Mouse (Mus musculus) gastrocnemius, postnatal 25 days (tissue): ENCODE results near the gene Rtn4rl2. TPM values are rescaled to one million over a fixed set of nuclear protein-coding genes. Genes with fewer than 3 reads are reported as not detected.

Experiments used
- DNase-seq: peaks from one replicate; pipeline ENCODE4 v3.0.0; 2022
- total RNA-seq, 2 experiments: library from RNA; stranded (reverse); gene quantifications; 1 replicate in 1 of 2; 2 replicates in 1 of 2; pipeline ENCODE4 v1.2.3; 2021

Rtn4rl2 gene
- total RNA-seq, 2 experiments from 2014 or later: 0.43 to 0.54 TPM

DNA sequence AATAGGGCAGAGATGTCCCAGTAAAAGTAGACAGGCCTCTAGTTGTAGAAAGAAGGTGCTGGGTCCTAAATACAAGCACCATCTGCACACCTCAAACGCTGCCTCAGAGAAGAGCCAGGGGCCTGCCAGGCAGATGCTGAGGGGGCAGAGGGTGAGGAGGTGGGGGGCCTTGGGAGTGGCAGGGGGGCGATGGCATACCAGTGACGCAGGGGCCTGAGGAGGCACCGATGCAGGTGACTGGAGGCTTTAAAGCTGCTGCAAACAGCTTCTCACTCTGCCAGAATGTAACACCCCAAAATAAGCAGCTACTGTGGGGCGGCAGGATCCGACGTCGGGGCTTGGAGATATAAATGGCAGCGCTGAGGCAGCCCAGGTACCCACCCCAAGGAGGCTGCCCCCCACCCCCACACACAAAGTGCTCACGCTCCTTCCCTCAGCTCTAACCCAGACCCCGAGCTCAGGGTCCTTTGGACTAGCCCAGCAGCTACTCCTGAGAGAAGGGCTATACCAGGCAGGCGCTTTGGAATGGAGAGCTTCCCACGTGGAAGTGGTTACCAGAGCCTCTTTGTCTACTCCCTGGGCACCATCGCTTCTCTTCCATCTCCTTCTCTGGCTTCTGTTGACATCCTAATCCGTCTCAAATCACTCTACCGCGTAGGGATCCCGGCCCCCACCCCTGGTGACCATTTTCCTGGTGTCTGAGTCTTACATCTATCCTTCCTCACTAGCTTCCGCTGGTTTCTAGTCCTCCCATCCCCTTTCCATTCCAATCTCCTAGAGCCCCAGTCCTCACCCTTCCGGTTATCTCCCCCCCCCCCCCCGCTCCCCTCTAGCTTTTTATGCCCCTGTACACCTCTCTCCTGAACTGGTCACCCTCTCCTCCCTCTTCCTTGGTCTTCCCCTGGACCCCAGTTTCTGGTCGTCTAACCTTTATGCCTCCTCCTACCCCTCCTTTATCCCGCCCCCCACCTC is 1.1 kb downstream of the Rtn4rl2 start:
- DNase-seq: no peak

DNA sequence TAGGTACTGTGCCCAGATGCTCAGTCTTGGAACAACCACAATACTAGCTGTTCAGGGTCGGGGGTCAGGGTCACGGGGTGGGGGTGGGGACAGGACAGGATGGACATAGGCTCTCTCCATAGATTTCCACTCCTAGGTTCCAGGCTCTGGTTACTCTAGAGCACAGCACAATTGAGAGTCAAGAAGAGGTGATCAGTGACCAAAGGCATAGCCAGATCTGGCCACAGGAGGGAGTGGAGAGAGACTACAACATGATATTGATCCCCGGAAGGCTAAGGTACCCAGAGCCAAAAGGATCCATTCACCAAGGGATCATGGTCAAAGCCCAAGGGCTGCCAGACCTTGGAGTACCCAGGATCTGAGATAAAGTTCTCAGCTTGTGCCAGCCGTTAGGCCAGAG is 1.9 kb downstream of the Rtn4rl2 start:
- DNase-seq: no peak

DNA sequence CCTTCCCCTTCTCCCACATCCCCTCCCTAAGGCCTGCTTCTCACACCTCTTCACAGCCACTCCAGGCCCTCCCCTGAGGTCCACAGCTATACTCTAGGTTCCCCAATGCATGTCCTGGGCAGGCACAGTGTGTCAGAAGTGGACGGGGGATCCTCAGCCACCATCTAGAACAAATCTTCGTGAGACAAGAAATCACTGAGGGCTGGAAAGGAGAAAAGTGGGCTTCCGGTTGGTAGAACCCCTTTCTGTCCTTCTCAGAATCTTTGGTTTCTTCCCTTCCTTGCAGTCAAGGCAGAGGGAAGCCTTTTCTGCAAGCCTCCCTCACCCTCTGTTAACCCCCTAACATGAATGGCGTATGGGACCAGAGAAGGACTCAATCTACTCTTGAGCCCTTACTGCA is 2.6 kb downstream of the Rtn4rl2 start:
- no peak for DNase-seq

DNA sequence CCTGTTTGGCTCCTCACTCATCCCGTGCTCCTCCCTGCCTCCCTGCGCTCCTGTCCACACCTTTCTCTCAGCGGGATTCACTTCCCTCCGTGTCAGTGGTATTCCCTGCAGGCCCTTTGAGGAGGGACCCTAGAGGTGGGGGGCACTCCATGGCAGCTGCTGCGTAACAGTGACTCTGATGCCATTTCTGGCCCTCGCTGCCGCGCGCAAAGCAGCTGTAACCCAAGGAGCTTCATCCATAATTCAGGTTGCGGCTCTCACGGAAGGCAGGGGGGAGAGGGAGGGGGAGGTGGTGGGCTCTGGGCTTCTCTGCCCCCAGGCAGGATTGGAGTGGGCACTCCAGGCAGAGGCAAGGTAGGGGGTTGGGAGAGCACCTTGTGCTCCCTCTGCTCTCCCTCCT is 3.0 kb downstream of the Rtn4rl2 start:
- DNase-seq: no peak

DNA sequence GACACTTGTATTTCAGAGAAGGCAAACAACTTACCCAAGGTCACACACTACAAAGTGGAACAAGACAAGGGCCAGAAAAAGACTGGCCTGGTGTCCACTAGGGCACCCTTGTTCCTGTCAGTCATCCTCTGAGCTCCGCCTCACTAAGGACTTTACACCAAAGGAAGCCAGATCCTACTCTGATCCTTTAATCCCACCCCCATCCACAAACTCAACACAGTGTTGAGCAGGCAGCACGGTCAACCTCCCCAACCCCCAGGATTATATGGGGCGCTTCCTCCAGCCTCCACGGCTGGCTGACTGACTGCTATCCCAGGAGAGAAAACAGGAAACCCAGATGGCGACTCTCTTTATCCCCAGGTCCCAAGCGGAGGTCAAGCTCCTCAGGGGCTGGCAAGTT is 3.4 kb downstream of the Rtn4rl2 start:
- DNase-seq: no peak

GRCm38 (mm10) chr2:84882606-84883005 is 3.9 kb downstream of the Rtn4rl2 start:
- DNase-seq: no peak

- no peak for DNase-seq
These were observed 5.9 kb downstream of the Rtn4rl2 start for GRCm38 (mm10) chr2:84880590-84880989.

DNA sequence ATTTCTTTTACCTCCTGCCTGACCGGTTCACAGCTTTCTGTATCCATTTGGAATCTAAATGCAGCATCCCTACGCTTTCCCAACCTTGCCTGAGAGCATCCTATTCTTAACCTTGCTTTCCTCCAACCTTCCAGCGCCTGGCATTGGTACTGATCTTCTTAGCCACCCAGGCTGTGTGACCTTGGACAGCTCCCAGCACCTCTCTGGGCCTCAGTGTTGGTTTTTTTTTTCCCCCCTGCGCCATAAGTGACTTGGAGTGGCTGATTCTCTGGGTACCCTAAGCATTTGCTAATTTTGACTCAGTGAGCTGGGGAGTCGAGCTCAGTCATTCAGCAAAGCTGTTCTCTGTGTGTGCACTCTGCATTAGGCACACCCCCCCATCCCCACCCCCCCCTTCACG is 10.7 kb downstream of the Rtn4rl2 start:
- DNase-seq: no peak

DNA sequence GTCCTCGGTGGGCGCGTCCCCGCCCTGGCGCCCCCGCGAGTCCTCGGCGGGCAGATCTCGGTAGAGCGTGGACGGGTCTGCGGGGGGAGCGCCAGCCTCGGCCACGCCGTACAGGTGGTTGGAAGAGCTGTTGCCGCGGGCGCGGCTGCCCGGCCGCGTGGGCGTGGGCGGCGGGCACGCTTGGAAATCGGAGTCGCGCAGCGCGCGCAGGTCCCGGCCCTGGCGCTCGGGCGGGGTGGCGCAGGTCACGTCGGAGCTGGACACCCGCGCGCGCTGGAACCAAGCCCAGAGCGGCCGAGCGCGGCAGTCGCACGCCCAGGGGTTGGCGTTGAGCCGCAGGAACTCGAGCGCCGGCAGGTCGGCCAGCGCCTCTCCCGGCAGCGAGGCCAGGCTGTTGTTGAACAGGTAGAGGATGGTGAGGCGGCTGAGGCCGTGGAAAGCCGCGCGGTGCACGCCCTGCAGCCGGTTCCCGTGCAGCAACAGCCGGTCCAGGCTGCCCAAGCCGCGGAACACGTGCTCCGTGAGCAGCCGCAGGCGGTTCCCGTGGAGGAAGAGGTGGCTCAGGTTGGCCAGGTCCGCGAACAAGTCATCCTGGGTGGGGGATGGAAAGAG is 14.3 kb downstream of the Rtn4rl2 start:
- DNase-seq: peak; percentile 69

DNA sequence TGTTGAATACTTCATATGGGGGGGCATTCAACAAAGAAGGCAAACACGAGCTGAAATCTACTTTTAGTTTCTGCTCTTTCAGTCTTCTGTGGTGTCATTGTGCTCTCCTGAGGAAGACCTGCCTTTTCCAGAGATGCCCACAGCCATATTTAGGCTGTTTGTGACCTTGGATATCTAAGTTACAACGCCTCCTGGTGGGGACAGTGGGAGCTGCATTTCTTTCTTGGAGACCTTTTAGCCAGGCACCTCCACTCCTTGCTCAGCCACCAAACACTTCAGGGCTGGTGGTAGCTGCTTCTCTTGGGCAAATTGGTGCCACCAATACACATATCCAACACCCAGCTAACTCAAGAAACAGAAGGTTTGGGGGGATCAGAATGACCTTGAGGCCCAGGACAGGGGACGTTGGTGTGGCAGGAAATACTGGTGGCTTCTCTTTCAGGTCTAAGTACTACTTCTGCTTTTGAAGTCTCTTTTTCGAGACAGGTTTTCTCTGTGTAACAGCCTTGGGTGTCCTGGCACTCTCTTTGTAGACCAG is 15.8 kb downstream of the Rtn4rl2 start:
- no peak for DNase-seq

GRCm38 (mm10) chr2:84868977-84869376 is 17.5 kb downstream of the Rtn4rl2 start:
- no peak for DNase-seq

DNA sequence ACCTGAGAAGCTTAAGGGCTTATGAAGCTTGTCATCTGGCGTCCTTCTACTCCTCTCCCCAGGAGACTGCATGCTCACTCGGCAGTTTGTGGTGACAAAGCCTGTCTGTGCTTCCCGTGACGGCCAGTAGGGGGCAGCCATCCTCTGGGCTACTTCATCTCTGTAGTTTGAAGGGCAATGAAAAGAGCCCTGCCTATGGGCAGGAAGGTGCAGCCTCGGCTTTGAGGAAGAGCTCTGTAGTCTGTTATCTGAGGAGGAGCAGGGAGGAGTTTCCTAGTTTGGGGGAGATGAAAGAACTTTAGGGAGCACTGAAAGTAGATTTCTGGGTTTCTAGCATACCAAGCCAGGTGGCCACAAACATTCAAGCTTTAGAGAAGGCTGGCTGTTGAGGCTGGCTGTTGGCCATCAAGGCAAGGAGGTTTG is 18.0 kb downstream of the Rtn4rl2 start:
- DNase-seq: peak; percentile 50

DNA sequence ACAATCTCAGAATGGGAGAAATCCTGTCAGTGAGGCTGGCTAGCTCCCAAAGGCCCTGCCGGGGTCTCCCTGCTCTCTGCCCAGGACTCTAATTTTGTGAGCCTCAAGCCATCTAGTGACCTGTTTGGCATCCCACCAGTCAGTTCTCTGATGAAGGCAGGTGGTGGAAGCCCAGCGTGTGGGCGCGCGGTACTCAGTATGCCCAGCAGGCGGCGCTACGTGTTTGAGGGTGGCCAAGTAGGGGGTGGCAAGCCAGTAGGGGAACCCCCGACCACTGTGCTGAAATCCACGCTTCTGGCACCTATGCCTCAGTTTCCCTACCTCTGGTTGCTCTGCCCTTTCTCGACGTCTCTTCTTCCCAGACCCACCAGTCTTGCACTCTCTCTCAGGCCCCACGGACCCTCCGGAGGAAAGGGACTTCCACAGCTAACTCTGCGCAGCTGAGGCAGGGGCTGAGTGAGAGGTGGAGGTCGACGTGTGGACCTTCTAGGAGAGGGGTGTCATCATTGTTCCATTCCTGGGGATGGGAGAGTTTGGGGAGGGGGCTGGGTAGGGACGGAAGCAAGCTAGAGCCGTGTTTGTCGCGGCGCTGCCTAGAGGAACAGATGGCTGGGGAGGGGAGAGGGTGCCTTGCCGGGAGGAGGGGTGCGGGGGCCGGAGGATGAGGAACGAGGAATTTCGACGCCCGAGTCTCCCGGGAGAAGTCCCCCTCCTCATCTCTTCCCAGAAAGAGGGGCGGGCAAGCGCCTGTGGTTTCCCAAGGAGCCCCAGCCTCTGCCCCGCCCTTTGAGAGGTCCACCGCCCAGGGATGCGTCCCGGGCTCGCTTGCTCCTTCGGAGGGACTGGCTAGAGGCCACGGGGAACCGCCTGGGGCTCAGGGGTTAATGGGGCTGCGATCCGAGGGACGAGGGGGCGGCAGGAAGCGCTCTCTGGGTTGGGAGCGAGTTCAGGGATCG is 20.6 kb downstream of the Rtn4rl2 start:
- no peak for DNase-seq

DNA sequence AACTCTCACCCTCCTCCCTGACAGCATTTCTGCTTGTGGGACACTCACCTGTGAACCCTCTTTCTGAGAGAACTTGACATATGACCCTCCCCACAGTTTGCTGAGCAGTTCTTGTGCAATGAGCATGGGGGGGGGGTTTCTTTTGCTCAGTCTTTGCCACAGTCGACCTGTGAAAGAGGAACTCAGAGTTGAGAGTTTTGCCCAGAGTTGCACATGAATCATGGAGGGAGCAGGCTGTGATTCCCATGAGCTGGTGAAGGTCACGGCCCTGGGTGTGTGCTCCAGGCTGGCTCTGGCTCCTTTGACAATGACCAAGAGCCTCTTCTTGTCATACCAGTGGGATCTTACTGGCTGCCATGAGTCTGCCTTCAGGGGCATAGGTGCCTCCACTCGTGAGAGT is 24.3 kb downstream of the Rtn4rl2 start:
- DNase-seq: no peak

DNA sequence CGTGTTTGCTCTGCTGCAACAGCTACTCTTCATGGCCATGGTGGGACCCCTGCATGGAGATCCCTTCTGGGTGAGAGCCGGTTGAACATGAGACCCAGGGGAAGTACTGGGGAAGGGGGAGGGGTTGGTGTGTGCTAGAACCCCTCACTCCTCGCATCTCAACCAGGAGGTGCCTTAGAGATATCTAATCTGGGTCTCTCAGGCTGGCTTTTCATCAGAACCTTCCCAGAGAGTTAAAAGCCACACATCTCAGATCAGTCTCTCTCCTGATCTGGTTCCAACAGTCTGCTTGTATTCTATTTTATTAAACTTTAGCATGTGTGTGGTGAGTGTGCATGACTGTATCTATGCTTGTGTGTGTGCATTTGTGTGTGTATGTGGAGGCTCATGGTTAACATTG is 25.1 kb downstream of the Rtn4rl2 start:
- DNase-seq: no peak

GRCm38 (mm10) chr2:84859991-84860780 is 26.3 kb downstream of the Rtn4rl2 start:
- no peak for DNase-seq

DNA sequence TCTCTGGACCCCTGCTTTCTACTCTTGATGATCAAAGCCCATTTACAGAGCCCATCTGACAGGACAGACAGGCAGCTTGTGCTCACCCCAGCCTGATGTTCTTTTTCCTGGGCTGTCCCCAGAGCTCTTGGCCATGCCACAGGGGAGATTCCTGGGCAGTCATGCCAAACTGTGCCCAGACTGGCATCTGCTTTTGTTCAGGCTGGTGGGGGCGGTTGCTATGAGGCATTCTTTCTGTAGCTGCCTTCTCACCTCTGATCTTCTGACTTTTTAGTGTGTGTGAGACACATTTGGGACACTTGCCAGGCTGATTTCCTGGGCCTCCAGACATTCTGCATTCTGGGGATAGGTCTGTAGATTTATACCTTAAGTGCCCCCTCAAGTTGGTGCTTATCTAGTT is 28.0 kb downstream of the Rtn4rl2 start:
- DNase-seq: no peak

GRCm38 (mm10) chr2:84855732-84856131 is 30.8 kb downstream of the Rtn4rl2 start:
- DNase-seq: no peak

GRCm38 (mm10) chr2:84851130-84852040 is 35.1 kb downstream of the Rtn4rl2 start:
- DNase-seq: peak; percentile 92
